Mouse (Mus musculus): ENCODE data around the gene Mvd.

- TF ChIP-seq EP300 (IDR thresholded peaks at IDR 0.05; ENCODE audit: low read depth) (no peak), CTCF (IDR thresholded peaks at IDR 0.05; ENCODE audit: low read depth) (no peak)
Observed at GRCm38 (mm10) chr8:122469965-122470364, 26.7 kb upstream of the Mvd start.

Measured in heart, postnatal 0 days (tissue).